Comparison of ENCODE assay signal across 8 mouse cellular contexts in the genomic region with DNA sequence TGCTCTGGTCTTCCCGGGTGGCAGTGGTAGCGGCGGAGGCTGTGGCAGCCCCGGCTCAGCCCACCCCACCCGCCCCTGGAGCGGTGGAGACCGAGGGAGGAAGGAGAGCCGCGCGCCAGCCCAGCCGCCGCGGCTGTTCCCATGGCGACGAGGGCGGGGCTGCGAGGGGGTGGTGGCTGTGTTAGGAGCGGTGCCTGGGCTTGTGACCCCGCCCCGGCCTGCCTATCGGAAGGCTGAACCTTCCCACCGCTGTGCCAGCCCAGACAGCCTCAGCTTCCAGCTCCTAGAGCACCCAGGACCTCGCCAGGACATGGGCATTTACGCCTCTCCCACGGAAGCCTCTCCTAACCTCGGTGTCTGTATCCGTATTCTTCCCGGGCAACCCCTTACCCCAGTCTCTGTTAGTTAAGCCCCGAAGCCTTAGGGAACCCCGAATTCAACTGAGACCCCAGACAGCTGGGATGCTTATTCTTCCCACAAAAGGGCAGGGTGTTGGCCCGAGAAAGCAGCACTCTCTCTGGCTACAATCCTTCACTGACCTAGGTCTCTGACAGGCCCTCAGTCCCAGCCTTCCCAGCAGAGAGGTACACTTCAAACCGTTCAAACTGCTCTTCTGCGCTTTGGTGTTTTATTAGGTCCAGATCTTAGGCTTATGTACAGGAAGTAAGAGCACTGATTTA. TPM values are rescaled to one million over a fixed set of nuclear protein-coding genes. Genes with fewer than 3 reads are reported as not detected.
A peak's percentile ranks its signal among the peaks of the same experiment; 100 is the strongest.
DNase-seq lines count a peak whose midpoint lies in the region; ATAC-seq and TF ChIP-seq lines count a peak whose summit lies in the region.

Gene Ctxn1 (minus strand): TSS at position 150 of the 680 bp plus-strand sequence.

- peak; percentile 97 to 98 for DNase-seq in adrenal gland, adult (ENCODE audit: inconsistent age in 2 of 2, low spot score in 1 of 2)
- peak; percentile 92 for DNase-seq in gastrocnemius, postnatal 10 days
- peak; percentile 94 for DNase-seq in induced T-regulatory cell, adult 2 months (ENCODE audit: low read depth)
- peak; percentile 90 to 98 for DNase-seq in left cerebral cortex, postnatal 10 days (ENCODE audit: extremely low spot score in 1 of 2, low spot score in 2 of 2)
- DNase-seq in right cerebral cortex, postnatal 14 days = peak; percentile 94
- DNase-seq in urinary bladder, postnatal 36 days (ENCODE audit: low spot score in 2 of 2) = peak; percentile 89 to 95

- intact Hi-C loops in left cerebral cortex, postnatal 10 days (cut with DNase I) = loop anchor here (10.0 kb wide), 1 partner anchor 326 kb away; no protein-coding TSS in a partner anchor

- peaks cover 10% of the 10 kb centered on the region for H3K4me1 ChIP-seq in cortical plate, adult 2 months (ENCODE audit: control insufficient read depth, insufficient read depth, low read length)

- H3K27ac ChIP-seq in cortical plate, adult 2 months (ENCODE audit: insufficient read depth, low read length) = peak within 1 kb of the TSS; percentile 93

- no peak for TF ChIP-seq CTCF in cortical plate, adult 2 months (IDR thresholded peaks at IDR 0.05; ENCODE audit: extremely low read depth, insufficient read depth, low read length)

- peak; percentile 58; the same call in 1 of the 2 replicates for TF ChIP-seq POLR2A in cortical plate, adult 2 months (IDR thresholded peaks at IDR 0.05; ENCODE audit: extremely low read depth, insufficient read depth, low read length)

- peak; percentile 94 for ATAC-seq in megakaryocyte-erythroid progenitor cell, adult 5-6 weeks (replicated peaks; ENCODE audit: low FRiP score, low TSS enrichment, poor library complexity, severe bottlenecking)

- H3K4me3 ChIP-seq in cortical plate, adult 2 months (ENCODE audit: insufficient read depth, low read length) = peak within 1 kb of the TSS; percentile 89

RNA-seq across cellular contexts. Expression of gene Ctxn1, which starts in this region (rescaled TPM):
- 1,021 and 1,048 TPM in 2 replicates for polyA plus RNA-seq in cortical plate, adult 2 months (2012; rRNA removed)
- 1 to 10 TPM; 3.8 to 4.5 TPM for total RNA-seq in gastrocnemius, postnatal 10 days (2021)
- 100 to 1,000 TPM; 508 to 519 TPM for total RNA-seq in left cerebral cortex, postnatal 10 days (2021)
- 0.63 TPM in 1 of 2 replicates, not detected in the other for total RNA-seq in megakaryocyte-erythroid progenitor cell, adult 5-6 weeks (2014; fragmentation: Nextera tagmentation)
- total RNA-seq in megakaryocyte-erythroid progenitor cell, adult 5-6 weeks (2017) = not detected in 2 replicates

Comparison
In these comparisons a context has a peak if more than half of its experiments do, and no peak if none do; other contexts are left out.
1. Peak in every context shown above with its lines: DNase-seq, ATAC-seq, H3K4me3 ChIP-seq and H3K27ac ChIP-seq.
2. RNA of gene Ctxn1 (total RNA-seq): 508 to 519 TPM in left cerebral cortex, postnatal 10 days; 3.8 to 4.5 TPM in gastrocnemius, postnatal 10 days and 0.63 TPM in megakaryocyte-erythroid progenitor cell, adult 5-6 weeks; every median in the first group is over 10 times any median in the second.
3. Peak in ATAC-seq in megakaryocyte-erythroid progenitor cell, adult 5-6 weeks; RNA of the gene not detected or under 1 TPM.